In genomic region chr8:105305211-105306145, GRCm38 (mm10) we compare ENCODE assay signal across 8 mouse cellular contexts. TPM values are rescaled to one million over a fixed set of nuclear protein-coding genes. Genes with fewer than 3 reads are reported as not detected.
DNase-seq lines count a peak whose midpoint lies in the region; ATAC-seq and TF ChIP-seq lines count a peak whose summit lies in the region.

Gene Elmo3, plus strand, starts transcription at chr8:105305601.

- no peaks in the 10 kb centered on the region; the same call in 1 of the 2 replicates for H3K4me1 ChIP-seq in spleen, adult 2 months (ENCODE audit: control insufficient read depth, insufficient read depth, insufficient read length)
- H3K4me1 ChIP-seq in liver, embryonic 15.5 days (replicated peaks): peaks cover 60% of the 10 kb centered on the region

- peak within 1 kb of the TSS; percentile 48 for H3K4me3 ChIP-seq in spleen, adult 2 months (ENCODE audit: extremely low read depth, insufficient read depth, insufficient read length)
- peak within 1 kb of the TSS; percentile 43 for H3K4me3 ChIP-seq in liver, embryonic 15.5 days (replicated peaks)

- no peaks in the 10 kb centered on the region for H3K9me3 ChIP-seq in liver, embryonic 15.5 days (replicated peaks)

- no peak for TF ChIP-seq POLR2A in spleen, adult 2 months (IDR thresholded peaks at IDR 0.05; ENCODE audit: low read depth, low read length)

- WGBS in spleen, adult 2 months: 21% methylated on average over 30 of the region's 30 CpGs
- 11% methylated on average over 30 of the region's 30 CpGs for WGBS in liver, embryonic 15.5 days (ENCODE audit: insufficient replicate concordance)

- peak within 1 kb of the TSS; percentile 80 for H3K4me2 ChIP-seq in liver, embryonic 15.5 days

- H3K36me3 ChIP-seq in spleen, adult 2 months (ENCODE audit: control insufficient read depth, insufficient read depth, low read length): peaks cover 31% of the 10 kb centered on the region
- H3K36me3 ChIP-seq in liver, embryonic 15.5 days (replicated peaks): peaks cover 100% of the 10 kb centered on the region

- H3K27ac ChIP-seq in spleen, adult 2 months (ENCODE audit: insufficient read depth, low read length): peak within 1 kb of the TSS; percentile 31
- peak within 1 kb of the TSS; percentile 98 for H3K27ac ChIP-seq in liver, embryonic 15.5 days (replicated peaks)

- TF ChIP-seq CTCF in spleen, adult 2 months (IDR thresholded peaks at IDR 0.05; ENCODE audit: extremely low read depth, insufficient read depth, insufficient read length, insufficient replicate concordance): no peak

- peak; percentile 70 for ATAC-seq in liver, embryonic 15.5 days (ENCODE audit: insufficient read depth)

- peak within 1 kb of the TSS; percentile 33 for H3K9ac ChIP-seq in liver, embryonic 15.5 days

- H3K27me3 ChIP-seq in spleen, adult 2 months (ENCODE audit: control insufficient read depth, insufficient read depth, low read length): no peaks in the 10 kb centered on the region
- no peaks in the 10 kb centered on the region for H3K27me3 ChIP-seq in liver, embryonic 15.5 days

- no peak for DNase-seq in spleen, adult 2 months (ENCODE audit: low read depth in 1 of 2, low spot score in 2 of 2)
- DNase-seq in spleen, postnatal 14 days (ENCODE audit: low spot score in 2 of 2): no peak
- DNase-seq in cerebellum, adult 9-11 months: peak; percentile 88
- peak; percentile 50 to 51 for DNase-seq in frontal cortex, postnatal 36 days (ENCODE audit: low spot score in 2 of 2)
- peak; percentile 90 for DNase-seq in kidney, adult 18-20 months
- peak; percentile 49 for DNase-seq in neural tube, embryonic 10.5 days (ENCODE audit: extremely low spot score, low spot score)
- peak; percentile 76 for DNase-seq in urinary bladder, adult 2 months (ENCODE audit: low spot score)

RNA-seq across cellular contexts. Expression of gene Elmo3, which starts in this region (rescaled TPM):
- polyA plus RNA-seq in spleen, adult 2 months (2012; rRNA removed): 7.2 and 7.7 TPM in 2 replicates
- 3.4 and 4.4 TPM in 2 replicates for polyA plus RNA-seq in liver, embryonic 15.5 days (2015; fragmentation: Nextera tagmentation; extraction: Ambion mirVana)
- 25.2 and 29.0 TPM in 2 replicates for polyA plus RNA-seq in urinary bladder, adult 2 months (2012; rRNA removed)

Comparison
In these comparisons a context has a peak if more than half of its experiments do, and no peak if none do; other contexts are left out.
1. DNase-seq: peak in cerebellum, adult 9-11 months (single experiment), frontal cortex, postnatal 36 days (2 of 2), kidney, adult 18-20 months (single experiment), neural tube, embryonic 10.5 days (single experiment) and urinary bladder, adult 2 months (single experiment); none in spleen, adult 2 months (0 of 2) and spleen, postnatal 14 days (0 of 2).